Mouse (Mus musculus): ENCODE measurements around the gene Rassf5. TPM values are rescaled to one million over a fixed set of nuclear protein-coding genes. Genes with fewer than 3 reads are reported as not detected.

The Rassf5 gene
- polyA plus RNA-seq, 1 experiment from 2014 or later, result 6.1 TPM

- H3K36me3 ChIP-seq (replicated peaks), result no peaks in the 10 kb centered on the region
- H3K4me3 ChIP-seq (replicated peaks), result peak within 1 kb of the TSS; percentile 33
- H3K4me1 ChIP-seq (replicated peaks), result peaks cover 33% of the 10 kb centered on the region
- H3K27ac ChIP-seq (replicated peaks), result 0 out of 2 replicates have a peak within 1 kb of the TSS, but pooled peaks have one; percentile 9
- H3K27me3 ChIP-seq, result no peaks in the 10 kb centered on the region
- WGBS (ENCODE audit: insufficient replicate concordance), result 23% methylated on average over 4 of the region's 4 CpGs
- no peak for ATAC-seq (ENCODE audit: insufficient read depth)
- H3K4me2 ChIP-seq, result peak within 1 kb of the TSS; percentile 49
- H3K9me3 ChIP-seq (replicated peaks), result no peaks in the 10 kb centered on the region
- H3K9ac ChIP-seq, result no peak within 1 kb of the TSS
Observed at GRCm38 (mm10) chr1:131279456-131279776, 34.4 kb upstream of the Rassf5 start, which contains the start of gene Ikbke. Ikbke (minus strand) TSS chr1:131279606.

- ATAC-seq (ENCODE audit: insufficient read depth), result no peak
- 24% methylated on average over 8 of the region's 8 CpGs for WGBS (ENCODE audit: insufficient replicate concordance)
- H3K4me2 ChIP-seq, result peak overlapping the region; percentile 49
- H3K9me3 ChIP-seq (replicated peaks), result no peaks in the 10 kb centered on the region
- H3K9ac ChIP-seq, result no peak overlapping the region
- no peaks in the 10 kb centered on the region for H3K36me3 ChIP-seq (replicated peaks)
- peak overlapping the region; percentile 33 for H3K4me3 ChIP-seq (replicated peaks)
- no peaks in the 10 kb centered on the region for H3K27me3 ChIP-seq
- 0 out of 2 replicates have a peak overlapping the region, but pooled peaks have one; percentile 9 for H3K27ac ChIP-seq (replicated peaks)
- H3K4me1 ChIP-seq (replicated peaks), result peaks cover 34% of the 10 kb centered on the region
Observed at GRCm38 (mm10) chr1:131278606-131279455, 33.8 kb upstream of the Rassf5 start.

- H3K4me2 ChIP-seq, result peak overlapping the region; percentile 51
- H3K9me3 ChIP-seq (replicated peaks), result no peaks in the 10 kb centered on the region
- H3K4me1 ChIP-seq (replicated peaks), result peaks cover 30% of the 10 kb centered on the region
- H3K27me3 ChIP-seq, result no peaks in the 10 kb centered on the region
- H3K36me3 ChIP-seq (replicated peaks), result no peaks in the 10 kb centered on the region
- ATAC-seq (ENCODE audit: insufficient read depth), result peak; percentile 63
- peak overlapping the region; percentile 38 for H3K4me3 ChIP-seq (replicated peaks)
- no peak overlapping the region for H3K9ac ChIP-seq
- peak overlapping the region; percentile 69 for H3K27ac ChIP-seq (replicated peaks)
Observed at GRCm38 (mm10) chr1:131276831-131277230, 31.8 kb upstream of the Rassf5 start.

- ATAC-seq (ENCODE audit: insufficient read depth), result no peak
- H3K9ac ChIP-seq, result no peak overlapping the region
- peaks cover 28% of the 10 kb centered on the region for H3K4me1 ChIP-seq (replicated peaks)
- H3K4me2 ChIP-seq, result peak overlapping the region; percentile 51
- 57% methylated on average over 14 of the region's 14 CpGs for WGBS (ENCODE audit: insufficient replicate concordance)
- no peaks in the 10 kb centered on the region for H3K36me3 ChIP-seq (replicated peaks)
- H3K4me3 ChIP-seq (replicated peaks), result peak overlapping the region; percentile 38
- H3K27me3 ChIP-seq, result no peaks in the 10 kb centered on the region
- peak overlapping the region; percentile 78 for H3K27ac ChIP-seq (replicated peaks)
- no peaks in the 10 kb centered on the region for H3K9me3 ChIP-seq (replicated peaks)
Observed at GRCm38 (mm10) chr1:131275577-131275976, 30.5 kb upstream of the Rassf5 start.

GRCm38 (mm10) chr1:131274725-131275539 lies 29.9 kb upstream of the Rassf5 start:
- Histone ChIP-seq H3K27ac (replicated peaks) (peak overlapping the region; percentile 78), H3K9me3 (replicated peaks) (no peaks in the 10 kb centered on the region), H3K9ac (no peak overlapping the region; the same call in 1 of the 2 replicates), H3K4me3 (replicated peaks) (peak overlapping the region; percentile 25; the same call in 1 of the 2 replicates), H3K4me2 (peak overlapping the region; percentile 51), H3K27me3 (no peaks in the 10 kb centered on the region), H3K4me1 (replicated peaks) (peaks cover 23% of the 10 kb centered on the region), H3K36me3 (replicated peaks) (0 out of 2 replicates have a peak, but pooled peaks cover 1% of the 10 kb centered on the region)
- 36% methylated on average over 22 of the region's 22 CpGs for WGBS (ENCODE audit: insufficient replicate concordance)
- ATAC-seq (ENCODE audit: insufficient read depth), result peak; percentile 57

GRCm38 (mm10) chr1:131269797-131270578 lies 24.9 kb upstream of the Rassf5 start:
- 0 out of 2 replicates have a peak, but pooled peaks cover 13% of the 10 kb centered on the region for H3K36me3 ChIP-seq (replicated peaks)
- H3K4me1 ChIP-seq (replicated peaks), result peaks cover 5% of the 10 kb centered on the region; the same call in 1 of the 2 replicates
- WGBS (ENCODE audit: insufficient replicate concordance), result 39% methylated on average over 22 of the region's 22 CpGs
- no peak overlapping the region for H3K4me2 ChIP-seq
- no peak overlapping the region for H3K4me3 ChIP-seq (replicated peaks)
- ATAC-seq (ENCODE audit: insufficient read depth), result no peak
- H3K27ac ChIP-seq (replicated peaks), result no peak overlapping the region
- no peak overlapping the region for H3K9ac ChIP-seq
- no peaks in the 10 kb centered on the region for H3K9me3 ChIP-seq (replicated peaks)
- H3K27me3 ChIP-seq, result no peaks in the 10 kb centered on the region

- Histone ChIP-seq H3K4me2 (no peak overlapping the region), H3K9me3 (replicated peaks) (no peaks in the 10 kb centered on the region), H3K4me3 (replicated peaks) (no peak overlapping the region), H3K36me3 (replicated peaks) (0 out of 2 replicates have a peak, but pooled peaks cover 13% of the 10 kb centered on the region), H3K4me1 (replicated peaks) (no peaks in the 10 kb centered on the region), H3K27me3 (no peaks in the 10 kb centered on the region), H3K27ac (replicated peaks) (no peak overlapping the region), H3K9ac (no peak overlapping the region)
- no peak for ATAC-seq (ENCODE audit: insufficient read depth)
- WGBS (ENCODE audit: insufficient replicate concordance), result 66% methylated on average over 10 of the region's 10 CpGs
Observed at GRCm38 (mm10) chr1:131268776-131269175, 23.7 kb upstream of the Rassf5 start.

- 60% methylated on average over 12 of the region's 12 CpGs for WGBS (ENCODE audit: insufficient replicate concordance)
- Histone ChIP-seq H3K9ac (no peak overlapping the region), H3K4me2 (no peak overlapping the region), H3K4me1 (replicated peaks) (no peaks in the 10 kb centered on the region), H3K4me3 (replicated peaks) (no peak overlapping the region), H3K27ac (replicated peaks) (no peak overlapping the region), H3K27me3 (no peaks in the 10 kb centered on the region), H3K9me3 (replicated peaks) (no peaks in the 10 kb centered on the region), H3K36me3 (replicated peaks) (0 out of 2 replicates have a peak, but pooled peaks cover 1% of the 10 kb centered on the region)
- ATAC-seq (ENCODE audit: insufficient read depth), result no peak
Observed at GRCm38 (mm10) chr1:131263905-131264304, 18.8 kb upstream of the Rassf5 start.

- ATAC-seq (ENCODE audit: insufficient read depth), result no peak
- no peak overlapping the region for H3K4me2 ChIP-seq
- no peak overlapping the region for H3K27ac ChIP-seq (replicated peaks)
- no peaks in the 10 kb centered on the region for H3K9me3 ChIP-seq (replicated peaks)
- no peak overlapping the region for H3K9ac ChIP-seq
- 0 out of 2 replicates have a peak, but pooled peaks cover 4% of the 10 kb centered on the region for H3K36me3 ChIP-seq (replicated peaks)
- no peak overlapping the region for H3K4me3 ChIP-seq (replicated peaks)
- H3K27me3 ChIP-seq, result no peaks in the 10 kb centered on the region
- no peaks in the 10 kb centered on the region for H3K4me1 ChIP-seq (replicated peaks)
- 33% methylated on average over 10 of the region's 10 CpGs for WGBS (ENCODE audit: insufficient replicate concordance)
Observed at GRCm38 (mm10) chr1:131260309-131260656, 15.2 kb upstream of the Rassf5 start.

- H3K9me3 ChIP-seq (replicated peaks), result no peaks in the 10 kb centered on the region
- H3K4me1 ChIP-seq (replicated peaks), result no peaks in the 10 kb centered on the region
- 58% methylated on average over 10 of the region's 10 CpGs for WGBS (ENCODE audit: insufficient replicate concordance)
- ATAC-seq (ENCODE audit: insufficient read depth), result no peak
- 0 out of 2 replicates have a peak, but pooled peaks cover 4% of the 10 kb centered on the region for H3K36me3 ChIP-seq (replicated peaks)
- H3K27me3 ChIP-seq, result no peaks in the 10 kb centered on the region
- no peak overlapping the region for H3K9ac ChIP-seq
- H3K4me3 ChIP-seq (replicated peaks), result no peak overlapping the region
- no peak overlapping the region for H3K27ac ChIP-seq (replicated peaks)
- no peak overlapping the region for H3K4me2 ChIP-seq
Observed at GRCm38 (mm10) chr1:131259632-131260308, 14.7 kb upstream of the Rassf5 start.
